Mouse (Mus musculus): ENCODE data around the gene Rbsn.

Rbsn gene

GRCm38 (mm10) chr6:92221604-92222003 is 6.9 kb upstream of the Rbsn start:
- no peak for TF ChIP-seq GATA4 (IDR thresholded peaks at IDR 0.05; ENCODE audit: insufficient replicate concordance, low read length)

DNA sequence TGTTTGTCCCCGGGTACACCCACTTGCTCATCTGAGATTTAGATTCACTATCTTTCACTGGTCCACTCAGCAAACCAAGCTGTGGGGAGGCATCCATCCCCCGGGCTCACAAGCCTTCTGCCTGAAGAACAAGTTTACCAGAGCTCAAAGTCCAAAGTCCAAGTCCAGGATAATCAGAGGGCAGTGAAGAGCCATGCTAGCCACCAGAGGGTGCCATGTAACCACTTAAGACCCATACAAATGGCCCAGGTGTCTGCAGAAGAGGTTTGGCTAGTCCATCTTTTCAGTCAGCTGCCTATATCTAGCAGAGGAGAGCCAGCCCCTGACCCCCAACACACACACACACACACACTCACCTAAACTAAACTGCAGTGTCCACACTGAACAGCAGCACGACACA is 4.7 kb upstream of the Rbsn start:
- TF ChIP-seq GATA4 (IDR thresholded peaks at IDR 0.05; ENCODE audit: insufficient replicate concordance, low read length) = no peak

- no peak for TF ChIP-seq GATA4 (IDR thresholded peaks at IDR 0.05; ENCODE audit: insufficient replicate concordance, low read length)
Measured at GRCm38 (mm10) chr6:92214055-92214772, 511 bp downstream of the Rbsn start.

DNA sequence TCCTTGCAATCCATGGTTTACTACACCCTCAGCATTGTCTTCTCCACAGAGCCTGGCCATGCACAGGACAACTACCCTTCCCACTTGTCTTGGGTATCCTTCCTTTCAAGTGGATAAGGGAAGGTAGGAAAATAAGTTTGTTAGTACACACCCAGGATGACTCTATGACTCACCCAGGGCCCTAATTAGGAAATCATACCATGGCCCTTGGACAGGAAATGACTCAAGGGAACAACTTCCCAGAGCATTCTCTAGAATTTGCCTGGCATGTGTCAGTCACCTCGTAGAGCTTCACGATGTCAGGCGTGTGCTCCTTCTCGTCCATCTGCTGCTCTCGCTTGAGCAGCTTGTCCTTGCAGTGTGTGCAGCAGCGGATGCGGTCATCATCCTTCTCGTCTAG is 15.3 kb downstream of the Rbsn start:
- no peak for TF ChIP-seq GATA4 (IDR thresholded peaks at IDR 0.05; ENCODE audit: insufficient replicate concordance, low read length)

DNA sequence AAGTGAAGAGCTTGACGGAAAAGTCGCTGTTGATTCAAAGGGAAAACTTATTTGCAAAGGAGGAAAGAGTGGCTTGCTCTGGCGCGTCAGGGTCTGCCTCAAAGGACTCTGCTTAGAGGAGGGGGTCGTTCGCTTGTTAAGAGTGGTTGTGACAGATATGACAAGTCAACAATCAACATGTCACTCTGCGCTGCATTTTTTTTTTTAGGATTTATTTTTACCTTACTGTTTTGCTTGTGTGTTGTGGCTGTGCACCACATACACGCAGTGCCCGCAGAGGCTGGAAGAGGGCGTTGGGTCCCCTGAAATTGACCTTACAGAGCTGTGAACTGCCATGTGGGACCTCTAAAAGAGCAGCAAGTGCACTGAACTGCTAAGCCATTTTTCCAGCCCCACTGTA is 30.5 kb downstream of the Rbsn start:
- TF ChIP-seq GATA4 (IDR thresholded peaks at IDR 0.05; ENCODE audit: insufficient replicate concordance, low read length) = no peak

GRCm38 (mm10) chr6:92183621-92184131 is 31.0 kb downstream of the Rbsn start, which contains the start of gene Mrps25:
Mrps25 (minus strand) TSS chr6:92184033.
- no peak for TF ChIP-seq GATA4 (IDR thresholded peaks at IDR 0.05; ENCODE audit: insufficient replicate concordance, low read length)

- no peak for TF ChIP-seq GATA4 (IDR thresholded peaks at IDR 0.05; ENCODE audit: insufficient replicate concordance, low read length)
Measured at GRCm38 (mm10) chr6:92176450-92176849, 38.3 kb downstream of the Rbsn start.

- no peak for TF ChIP-seq GATA4 (IDR thresholded peaks at IDR 0.05; ENCODE audit: insufficient replicate concordance, low read length)
Measured at GRCm38 (mm10) chr6:92162724-92163123, 52.0 kb downstream of the Rbsn start.

DNA sequence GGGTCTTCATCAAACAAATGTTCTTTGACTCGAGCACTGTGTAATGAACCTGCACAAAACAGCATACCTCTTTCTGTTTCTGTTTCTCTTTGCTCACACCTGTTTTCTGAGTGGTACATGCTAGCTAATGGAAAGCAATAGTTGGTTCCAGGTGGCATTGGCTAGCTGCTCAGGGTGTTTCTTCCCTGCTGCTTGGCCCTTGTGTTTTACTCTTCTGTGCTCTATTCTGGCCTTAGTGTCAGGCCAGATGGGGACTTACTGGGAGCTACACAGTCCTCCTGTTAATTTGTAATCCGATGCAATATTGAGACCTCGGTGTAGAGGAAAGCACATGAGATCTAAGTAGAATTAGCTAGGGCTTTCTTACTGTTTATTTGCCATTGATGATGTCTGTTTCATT is 55.9 kb downstream of the Rbsn start:
- no peak for TF ChIP-seq GATA4 (IDR thresholded peaks at IDR 0.05; ENCODE audit: insufficient replicate concordance, low read length)

GRCm38 (mm10) chr6:92153774-92154173 is 61.0 kb downstream of the Rbsn start:
- TF ChIP-seq GATA4 (IDR thresholded peaks at IDR 0.05; ENCODE audit: insufficient replicate concordance, low read length) = no peak

GRCm38 (mm10) chr6:92145881-92146280 is 68.8 kb downstream of the Rbsn start:
- no peak for TF ChIP-seq GATA4 (IDR thresholded peaks at IDR 0.05; ENCODE audit: insufficient replicate concordance, low read length)

Data from liver, adult (tissue).